Mouse (Mus musculus) forebrain, embryonic 14.5 days (tissue): ENCODE results near the gene Rell1. TPM values are rescaled to one million over a fixed set of nuclear protein-coding genes. Genes with fewer than 3 reads are reported as not detected.
A peak's percentile ranks its signal among the peaks of the same experiment; 100 is the strongest.

ENCODE experiments used
- ATAC-seq: fragments of 200-750 bp; cut with Nextera tagmentation; 2 replicates; pipeline ENCODE4 v1.8.0; 2017; ENCODE audit warnings: mild to moderate bottlenecking, moderate library complexity
- DNase-seq: peaks from one replicate; pipeline ENCODE4 v3.0.0-alpha.2; 2015; ENCODE audit warnings: low spot score
- H3K27ac ChIP-seq: fragments of 300-500 bp; sonication (generic); 2 replicates; pipeline ENCODE4 v1.5.1; 2014; ENCODE audit warnings: low read depth, mild to moderate bottlenecking, control low read depth, low read length, moderate library complexity
- H3K27me3 ChIP-seq: fragments of 300-500 bp; sonication (generic); replicated peaks from 2 replicates; pipeline ENCODE4 v1.6.1; 2014; ENCODE audit warnings: low read length, control low read depth, mixed read lengths; ENCODE audit not compliant: control insufficient read depth, insufficient read depth
- H3K36me3 ChIP-seq: fragments of 300-500 bp; sonication (generic); 2 replicates; pipeline ENCODE4 v1.6.1; 2014; ENCODE audit warnings: low read length, control low read depth; ENCODE audit not compliant: control insufficient read depth, insufficient read depth
- H3K4me1 ChIP-seq: fragments of 300-500 bp; sonication (generic); 2 replicates; pipeline ENCODE4 v1.6.1; 2014; ENCODE audit warnings: antibody characterized with exemption, low read length, control low read depth; ENCODE audit not compliant: control insufficient read depth, insufficient read depth
- H3K4me2 ChIP-seq: fragments of 300-500 bp; sonication (generic); 2 replicates; pipeline ENCODE4 v1.6.1; 2014; ENCODE audit warnings: mild to moderate bottlenecking, control low read depth, low read length
- H3K4me3 ChIP-seq: fragments of 300-500 bp; sonication (generic); 2 replicates; pipeline ENCODE4 v1.5.1; 2014; ENCODE audit warnings: low read depth, low read length, control low read depth
- H3K9ac ChIP-seq: fragments of 300-500 bp; sonication (generic); 2 replicates; pipeline ENCODE4 v1.6.1; 2014; ENCODE audit warnings: mild to moderate bottlenecking, low read length, control low read depth, moderate library complexity
- H3K9me3 ChIP-seq: fragments of 300-500 bp; sonication (generic); replicated peaks from 2 replicates; pipeline ENCODE4 v1.6.1; 2016; ENCODE audit warnings: low read length, control low read depth, mixed read lengths; ENCODE audit not compliant: control insufficient read depth
- WGBS: fragments of 180-500 bp; shearing (Covaris S2); extraction: QIAGEN DNeasy Blood & Tissue Kit; methylation state at CpG from one replicate; pipeline ENCODE4 v1.1.7; 2014; 5-methylcytosine and 5-hydroxymethylcytosine counted together
- polyA plus RNA-seq: library from polyadenylated mRNA; unstranded; fragments of >200 nt; fragmentation: Nextera tagmentation; extraction: Ambion mirVana; gene quantifications from 2 replicates; pipeline ENCODE4 v1.2.1, GENCODE M21; 2014

Gene Rell1
- polyA plus RNA-seq, 1 experiment from 2014 or later: 9.3 TPM

DNA sequence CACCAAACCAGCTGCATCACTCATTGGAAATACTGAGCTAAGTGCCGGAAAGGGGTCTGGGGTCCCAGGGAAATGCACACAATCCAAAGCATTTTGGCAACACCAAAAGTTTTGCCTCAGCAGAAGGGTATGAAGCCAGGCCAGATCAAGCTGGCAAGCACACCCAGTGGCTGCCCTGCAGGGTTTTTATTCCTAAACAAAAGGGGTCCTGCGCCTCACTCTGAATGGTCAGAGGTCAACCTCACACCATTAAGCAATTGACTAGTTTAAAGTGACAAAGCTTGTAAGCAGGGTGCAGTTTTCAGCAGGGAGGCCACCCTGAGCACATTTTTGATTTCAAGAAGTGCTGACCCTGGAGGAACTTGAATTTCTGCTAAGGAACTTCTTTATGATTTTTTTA, 2.3 kb upstream of the Rell1 start:
- DNase-seq (no peak), ATAC-seq (no peak)
- Histone ChIP-seq H3K4me2 (no peak overlapping the region), H3K4me1 (peaks cover 10% of the 10 kb centered on the region; the same call in 1 of the 2 replicates), H3K4me3 (no peak overlapping the region), H3K9ac (no peak overlapping the region), H3K9me3 (no peaks in the 10 kb centered on the region), H3K27ac (no peak overlapping the region), H3K27me3 (no peaks in the 10 kb centered on the region), H3K36me3 (no peaks in the 10 kb centered on the region)
- 40% methylated on average over 2 of the region's 2 CpGs for WGBS

GRCm38 (mm10) chr5:63970281-63970732, 1.6 kb upstream of the Rell1 start:
- Histone ChIP-seq H3K36me3 (no peaks in the 10 kb centered on the region), H3K27ac (peak overlapping the region; percentile 27; the same call in 1 of the 2 replicates), H3K4me2 (0 out of 2 replicates have a peak overlapping the region, but pooled peaks have one; percentile 1), H3K4me1 (peaks cover 10% of the 10 kb centered on the region; the same call in 1 of the 2 replicates), H3K9me3 (no peaks in the 10 kb centered on the region), H3K27me3 (no peaks in the 10 kb centered on the region), H3K4me3 (no peak overlapping the region), H3K9ac (no peak overlapping the region)
- 3% methylated on average over 7 of the region's 7 CpGs for WGBS
- peak; percentile 49 for DNase-seq
- ATAC-seq: no peak

DNA sequence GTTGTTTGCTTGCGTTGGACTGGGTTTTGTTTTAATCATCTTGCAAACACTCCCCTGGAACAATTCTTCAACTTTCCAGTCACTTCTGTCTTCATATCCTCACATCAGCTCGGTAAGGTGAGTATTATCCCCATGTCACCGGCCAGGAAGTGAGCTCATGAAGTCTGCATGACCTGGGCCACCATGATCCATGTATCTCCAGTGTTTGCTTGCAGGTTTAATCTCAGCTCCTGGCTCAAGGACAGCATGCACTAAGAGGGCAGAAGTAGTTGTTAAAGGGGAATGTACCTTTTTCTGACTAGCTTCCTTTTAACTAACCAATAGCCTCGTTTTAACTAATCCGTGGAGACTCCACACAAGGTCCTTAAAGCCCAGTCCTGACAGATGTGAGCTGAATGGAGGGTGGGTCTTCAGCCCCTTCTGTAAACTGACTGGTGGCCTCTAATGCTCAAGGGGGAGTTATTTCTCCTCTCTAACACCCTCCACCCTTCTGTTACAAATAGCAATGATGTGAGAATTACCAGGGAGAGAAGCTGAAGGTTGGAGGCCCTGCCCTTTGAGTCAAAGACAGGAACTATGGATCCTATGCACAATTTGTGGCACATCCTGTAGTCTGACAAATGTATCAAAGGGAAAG, 897 bp upstream of the Rell1 start:
- Histone ChIP-seq H3K36me3 (no peaks in the 10 kb centered on the region), H3K9me3 (no peaks in the 10 kb centered on the region), H3K27me3 (no peaks in the 10 kb centered on the region), H3K4me2 (peak overlapping the region; percentile 66), H3K27ac (peak overlapping the region; percentile 27; the same call in 1 of the 2 replicates), H3K4me1 (peaks cover 10% of the 10 kb centered on the region; the same call in 1 of the 2 replicates), H3K9ac (no peak overlapping the region; the same call in 1 of the 2 replicates), H3K4me3 (no peak overlapping the region; the same call in 1 of the 2 replicates)
- 21% methylated on average over 5 of the region's 5 CpGs for WGBS
- peak; percentile 17 for DNase-seq
- no peak for ATAC-seq

DNA sequence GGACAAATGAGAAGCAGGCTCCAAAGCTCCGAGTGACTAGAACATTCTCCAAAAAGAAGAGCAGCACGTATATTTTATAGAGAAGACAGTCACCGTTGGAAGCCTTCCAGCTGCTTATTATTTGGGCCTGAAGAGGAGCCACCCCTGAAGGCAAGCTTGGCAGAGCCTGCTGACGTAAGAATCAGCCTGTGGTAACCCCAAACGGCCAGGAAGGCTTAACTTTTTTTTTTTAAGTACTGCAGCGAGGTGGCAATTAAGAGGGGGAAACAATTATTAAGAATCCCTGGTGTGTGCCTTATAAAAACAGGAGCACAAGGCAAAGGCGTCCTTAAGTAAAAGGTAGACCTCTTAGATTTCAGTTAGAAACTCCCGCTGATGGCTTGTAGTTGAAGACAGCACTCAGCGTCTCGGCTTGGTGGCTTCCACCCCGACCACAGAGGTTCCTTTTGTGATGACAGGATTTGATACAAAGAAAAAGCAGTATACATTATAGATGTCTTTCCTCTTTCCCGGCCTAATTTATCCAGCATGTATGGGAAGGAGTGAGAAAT, 1.0 kb downstream of the Rell1 start:
- H3K36me3 ChIP-seq: no peaks in the 10 kb centered on the region

DNA sequence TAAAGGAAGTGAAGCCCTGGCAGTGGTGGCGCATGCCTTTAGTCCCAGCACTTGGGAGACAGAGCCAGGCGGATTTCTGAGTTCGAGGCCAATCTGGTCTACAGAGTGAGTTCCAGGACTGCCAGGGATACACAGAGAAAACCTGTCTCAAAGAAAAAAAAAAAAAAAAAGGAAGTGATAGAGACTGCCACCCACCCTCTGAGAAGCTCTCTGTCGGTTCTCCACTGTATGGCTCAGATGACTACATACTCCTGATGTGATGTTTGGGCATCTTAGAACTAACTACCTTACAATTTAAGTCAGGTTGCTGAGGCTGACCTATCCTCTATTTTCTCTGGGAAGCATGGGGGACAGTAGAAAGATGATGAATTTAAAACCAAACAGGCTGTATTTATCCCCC, 2.3 kb downstream of the Rell1 start:
- ATAC-seq (no peak), DNase-seq (no peak)
- 86% methylated on average over 4 of the region's 4 CpGs for WGBS

More for the DNA sequence above, 1.0 kb downstream of the Rell1 start:
- H3K4me2 ChIP-seq: peak overlapping the region; percentile 66
- peak overlapping the region; percentile 76 for H3K9ac ChIP-seq
- ATAC-seq: no peak
- peak; percentile 56 for DNase-seq
- H3K4me3 ChIP-seq: peak overlapping the region; percentile 69
- 1% methylated on average over 12 of the region's 12 CpGs for WGBS
- no peaks in the 10 kb centered on the region for H3K27me3 ChIP-seq
- H3K27ac ChIP-seq: no peak overlapping the region
- H3K4me1 ChIP-seq: peaks cover 10% of the 10 kb centered on the region; the same call in 1 of the 2 replicates
- no peaks in the 10 kb centered on the region for H3K9me3 ChIP-seq

DNA sequence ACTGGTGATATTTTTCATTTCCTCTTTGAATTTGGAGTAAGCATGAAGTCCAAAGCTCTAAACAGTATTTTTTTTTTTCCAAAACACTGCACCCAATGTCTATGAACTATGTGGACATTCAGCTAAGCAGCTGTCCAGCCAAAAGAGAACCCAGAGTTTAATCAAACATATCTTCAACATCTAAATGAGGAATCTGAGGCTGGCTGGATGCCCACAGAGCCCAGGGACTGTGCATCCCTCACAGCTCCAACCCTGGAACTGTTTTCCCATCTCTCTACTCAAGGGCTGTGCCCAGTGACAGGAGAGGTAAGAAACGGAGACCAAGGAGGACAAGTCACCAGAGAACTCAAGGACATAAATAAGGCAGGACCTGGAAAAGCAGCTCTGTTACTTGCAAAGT, 2.8 kb downstream of the Rell1 start:
- no peak overlapping the region for H3K4me3 ChIP-seq
- peaks cover 10% of the 10 kb centered on the region; the same call in 1 of the 2 replicates for H3K4me1 ChIP-seq
- WGBS: 95% methylated on average over 1 of the region's 1 CpGs
- ATAC-seq: no peak
- no peak for DNase-seq
- H3K27me3 ChIP-seq: no peaks in the 10 kb centered on the region
- H3K9me3 ChIP-seq: no peaks in the 10 kb centered on the region
- H3K27ac ChIP-seq: no peak overlapping the region
- no peaks in the 10 kb centered on the region for H3K36me3 ChIP-seq
- no peak overlapping the region for H3K4me2 ChIP-seq
- no peak overlapping the region for H3K9ac ChIP-seq

More for the DNA sequence above, 2.3 kb downstream of the Rell1 start:
- Histone ChIP-seq H3K4me2 (no peak overlapping the region), H3K9me3 (no peaks in the 10 kb centered on the region), H3K27ac (no peak overlapping the region), H3K4me3 (no peak overlapping the region), H3K4me1 (peaks cover 10% of the 10 kb centered on the region; the same call in 1 of the 2 replicates), H3K9ac (no peak overlapping the region), H3K36me3 (no peaks in the 10 kb centered on the region), H3K27me3 (no peaks in the 10 kb centered on the region)

GRCm38 (mm10) chr5:63964576-63964975, 4.1 kb downstream of the Rell1 start:
- no peaks in the 10 kb centered on the region for H3K9me3 ChIP-seq
- DNase-seq (no peak), ATAC-seq (no peak)
- no peaks in the 10 kb centered on the region for H3K36me3 ChIP-seq
- peaks cover 5% of the 10 kb centered on the region; the same call in 1 of the 2 replicates for H3K4me1 ChIP-seq
- H3K27me3 ChIP-seq: no peaks in the 10 kb centered on the region
- WGBS: 71% methylated on average over 8 of the region's 8 CpGs
- no peak overlapping the region for H3K9ac ChIP-seq
- H3K4me3 ChIP-seq: no peak overlapping the region
- H3K27ac ChIP-seq: no peak overlapping the region
- H3K4me2 ChIP-seq: no peak overlapping the region

DNA sequence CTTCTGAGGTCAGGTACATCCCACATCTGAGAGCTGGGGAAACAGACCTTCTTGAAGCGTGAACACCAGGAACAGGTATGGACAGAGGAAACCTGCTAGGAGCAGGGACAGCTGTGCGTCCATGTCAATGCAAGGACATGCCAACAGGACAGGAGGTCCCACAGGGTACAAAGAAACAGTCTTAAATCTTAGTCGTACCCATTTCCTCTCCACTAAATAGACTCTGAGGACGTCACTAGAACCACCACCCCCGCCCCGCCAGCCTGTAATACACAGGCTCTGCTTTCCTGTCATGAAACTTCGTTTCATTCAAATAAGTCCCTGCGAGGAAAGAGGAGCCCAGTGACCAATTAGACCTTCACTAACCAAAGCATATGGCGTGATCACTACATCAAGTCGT, 7.0 kb downstream of the Rell1 start:
- DNase-seq (no peak), ATAC-seq (no peak)
- no peak overlapping the region for H3K4me3 ChIP-seq
- no peaks in the 10 kb centered on the region for H3K4me1 ChIP-seq
- 90% methylated on average over 10 of the region's 10 CpGs for WGBS
- H3K27me3 ChIP-seq: no peaks in the 10 kb centered on the region
- no peaks in the 10 kb centered on the region for H3K9me3 ChIP-seq
- no peak overlapping the region for H3K27ac ChIP-seq
- no peak overlapping the region for H3K9ac ChIP-seq
- no peaks in the 10 kb centered on the region for H3K36me3 ChIP-seq
- no peak overlapping the region for H3K4me2 ChIP-seq

- no peaks in the 10 kb centered on the region for H3K36me3 ChIP-seq
Observed at GRCm38 (mm10) chr5:63960565-63960964, 8.1 kb downstream of the Rell1 start.

More at GRCm38 (mm10) chr5:63960565-63960964, 8.1 kb downstream of the Rell1 start:
- 94% methylated on average over 10 of the region's 10 CpGs for WGBS
- Histone ChIP-seq H3K27me3 (no peaks in the 10 kb centered on the region), H3K27ac (no peak overlapping the region), H3K4me2 (no peak overlapping the region), H3K4me1 (no peaks in the 10 kb centered on the region), H3K9me3 (no peaks in the 10 kb centered on the region), H3K9ac (no peak overlapping the region), H3K4me3 (no peak overlapping the region)
- DNase-seq (no peak), ATAC-seq (no peak)
